Mouse (Mus musculus) lung, adult 2 months (tissue): ENCODE results near the gene Ablim1.

Experiments used
- CTCF ChIP-seq: fragments of 200-500 bp; IDR thresholded peaks from 2 replicates; pipeline ENCODE4 v1.5.1; 2011; ENCODE audit warnings: mild to moderate bottlenecking, low read length, control low read depth; ENCODE audit not compliant: insufficient read depth
- POLR2A ChIP-seq: fragments of 200-500 bp; IDR thresholded peaks from 2 replicates; pipeline ENCODE4 v1.6.1; 2011; ENCODE audit warnings: low read depth, mild to moderate bottlenecking, control low read depth, low read length, borderline replicate concordance; ENCODE audit errors: extremely low read depth

GRCm38 (mm10) chr19:57358836-57359598 is 44.3 kb upstream of the Ablim1 start:
- TF ChIP-seq POLR2A = no peak
- TF ChIP-seq CTCF = no peak
